Mouse (Mus musculus) lung, adult 2 months (tissue): ENCODE data around the gene Prss34.

Experiments used
- CTCF ChIP-seq: fragments of 200-500 bp; IDR thresholded peaks from 2 replicates; pipeline ENCODE4 v1.5.1; 2011; ENCODE audit warnings: mild to moderate bottlenecking, low read length, control low read depth; ENCODE audit not compliant: insufficient read depth
- POLR2A ChIP-seq: fragments of 200-500 bp; IDR thresholded peaks from 2 replicates; pipeline ENCODE4 v1.6.1; 2011; ENCODE audit warnings: low read depth, mild to moderate bottlenecking, control low read depth, low read length, borderline replicate concordance; ENCODE audit errors: extremely low read depth

- TF ChIP-seq CTCF (no peak), POLR2A (no peak)
These were observed 24.7 kb downstream of the Prss34 start for GRCm38 (mm10) chr17:25322930-25323329.
